In genomic region chr16:55973431-55974255, GRCm38 (mm10) we compare ENCODE assay signal across 8 mouse cellular contexts. TPM values are rescaled to one million over a fixed set of nuclear protein-coding genes. Genes with fewer than 3 reads are reported as not detected.
DNase-seq lines count a peak whose midpoint lies in the region; ATAC-seq and TF ChIP-seq lines count a peak whose summit lies in the region.

Gene Zbtb11 (plus strand): TSS chr16:55973883.

- DNase-seq in G1E (ENCODE audit: low spot score): peak; percentile 79
- DNase-seq in cerebellum, adult 18-20 months: peak; percentile 99 to 100
- DNase-seq in heart, postnatal 36 days: peak; percentile 99
- peak; percentile 99 for DNase-seq in layer of hippocampus, adult 2 months (ENCODE audit: low spot score in 2 of 2)
- peak; percentile 100 for DNase-seq in lung, embryonic 14.5 days
- DNase-seq in thymus, adult 2 months: peak; percentile 99

- TF ChIP-seq CTCF in G1E (IDR thresholded peaks at IDR 0.05; ENCODE audit: low read depth, low read length): no peak
- TF ChIP-seq CTCF in layer of hippocampus, adult 2 months (conservative IDR thresholded peaks at IDR 0.05): peak; percentile 49
- peak; percentile 18 for TF ChIP-seq CTCF in lung, embryonic 14.5 days (IDR thresholded peaks at IDR 0.05; ENCODE audit: low read depth)
- no peak for TF ChIP-seq CTCF in olfactory bulb, adult 2 months (IDR thresholded peaks at IDR 0.05; ENCODE audit: insufficient read depth, low read depth, low read length)
- peak; percentile 54; the same call in 1 of the 2 replicates for TF ChIP-seq CTCF in thymus, adult 2 months (IDR thresholded peaks at IDR 0.05; ENCODE audit: borderline replicate concordance, control insufficient read depth, extremely low read depth, insufficient read depth, low read length, poor library complexity)

- H3K4me3 ChIP-seq in G1E (ENCODE audit: low read depth, low read length): peak within 1 kb of the TSS; percentile 91
- peak within 1 kb of the TSS; percentile 75 for H3K4me3 ChIP-seq in forebrain, embryonic 16.5 days (replicated peaks; ENCODE audit: low read length)
- H3K4me3 ChIP-seq in layer of hippocampus, adult 2 months: peak within 1 kb of the TSS; percentile 77
- H3K4me3 ChIP-seq in lung, embryonic 14.5 days (ENCODE audit: low read depth, low read length): peak within 1 kb of the TSS; percentile 99
- H3K4me3 ChIP-seq in olfactory bulb, adult 2 months (ENCODE audit: insufficient read depth, low read depth, low read length): peak within 1 kb of the TSS; percentile 93
- H3K4me3 ChIP-seq in thymus, adult 2 months (ENCODE audit: control insufficient read depth, insufficient read depth, low read length): peak within 1 kb of the TSS; percentile 87

- H3K4me2 ChIP-seq in forebrain, embryonic 16.5 days (ENCODE audit: low read length): peak within 1 kb of the TSS; percentile 93
- peak within 1 kb of the TSS; percentile 83 for H3K4me2 ChIP-seq in lung, embryonic 14.5 days

- TF ChIP-seq POLR2A in olfactory bulb, adult 2 months (IDR thresholded peaks at IDR 0.05; ENCODE audit: insufficient read depth, low read depth, low read length): peak; percentile 84
- peak; percentile 83 for TF ChIP-seq POLR2A in thymus, adult 2 months (IDR thresholded peaks at IDR 0.05; ENCODE audit: control insufficient read depth, extremely low read depth, insufficient read depth, low read length, poor library complexity)

- H3K27ac ChIP-seq in forebrain, embryonic 16.5 days (ENCODE audit: low read length): peak within 1 kb of the TSS; percentile 85
- peak within 1 kb of the TSS; percentile 95 for H3K27ac ChIP-seq in layer of hippocampus, adult 2 months
- H3K27ac ChIP-seq in lung, embryonic 14.5 days (ENCODE audit: low read depth): peak within 1 kb of the TSS; percentile 89
- H3K27ac ChIP-seq in olfactory bulb, adult 2 months (ENCODE audit: insufficient read depth, low read depth, low read length): peak within 1 kb of the TSS; percentile 76
- peak within 1 kb of the TSS; percentile 68 for H3K27ac ChIP-seq in thymus, adult 2 months (ENCODE audit: control insufficient read depth, insufficient read depth, low read length)

- ATAC-seq in G1E (ENCODE audit: extremely low read depth, insufficient number of reproducible peaks, low FRiP score, poor library complexity, severe bottlenecking): peak; percentile 94
- peak; percentile 98 for ATAC-seq in forebrain, embryonic 16.5 days
- ATAC-seq in lung, embryonic 14.5 days (ENCODE audit: insufficient read depth): peak; percentile 97

- no peaks in the 10 kb centered on the region for H3K9me3 ChIP-seq in G1E (replicated peaks)
- no peaks in the 10 kb centered on the region for H3K9me3 ChIP-seq in forebrain, embryonic 16.5 days (ENCODE audit: control insufficient read depth, low read length)
- H3K9me3 ChIP-seq in lung, embryonic 14.5 days (ENCODE audit: low read depth, low read length): no peaks in the 10 kb centered on the region

- under 1% methylated on average over 76 of the region's 86 CpGs for WGBS in forebrain, embryonic 16.5 days
- WGBS in lung, embryonic 14.5 days: under 1% methylated on average over 76 of the region's 86 CpGs
- under 1% methylated on average over 85 of the region's 86 CpGs for WGBS in olfactory bulb, adult 2 months
- WGBS in thymus, adult 2 months: under 1% methylated on average over 85 of the region's 86 CpGs

- peak within 1 kb of the TSS; percentile 80 for H3K9ac ChIP-seq in forebrain, embryonic 16.5 days (replicated peaks; ENCODE audit: low read depth, low read length)
- H3K9ac ChIP-seq in lung, embryonic 14.5 days: peak within 1 kb of the TSS; percentile 91

- H3K27me3 ChIP-seq in G1E (ENCODE audit: insufficient read depth, low read length): no peaks in the 10 kb centered on the region
- no peaks in the 10 kb centered on the region for H3K27me3 ChIP-seq in forebrain, embryonic 16.5 days (replicated peaks; ENCODE audit: control insufficient read depth, insufficient read depth, low read length)
- H3K27me3 ChIP-seq in lung, embryonic 14.5 days (ENCODE audit: insufficient read depth, low read length): no peaks in the 10 kb centered on the region
- H3K27me3 ChIP-seq in thymus, adult 2 months (ENCODE audit: control insufficient read depth, insufficient read depth, low read length): no peaks in the 10 kb centered on the region

- intact Hi-C loops in heart, postnatal 36 days (cut with DNase I): loop anchor here (2.0 to 5.0 kb wide), 3 partner anchors 55 to 151 kb away; partner anchors contain the start of gene Pcnp

- peaks cover 62% of the 10 kb centered on the region for H3K4me1 ChIP-seq in G1E (ENCODE audit: insufficient read depth, low read depth, low read length)
- H3K4me1 ChIP-seq in forebrain, embryonic 16.5 days (replicated peaks; ENCODE audit: control insufficient read depth, insufficient read depth, low read length): peaks cover 20% of the 10 kb centered on the region
- H3K4me1 ChIP-seq in lung, embryonic 14.5 days (ENCODE audit: insufficient read depth): peaks cover 6% of the 10 kb centered on the region; the same call in 1 of the 2 replicates
- peaks cover 4% of the 10 kb centered on the region; the same call in 1 of the 2 replicates for H3K4me1 ChIP-seq in olfactory bulb, adult 2 months (ENCODE audit: control insufficient read depth, insufficient read depth, low read length)
- peaks cover 4% of the 10 kb centered on the region; the same call in 1 of the 2 replicates for H3K4me1 ChIP-seq in thymus, adult 2 months (replicated peaks; ENCODE audit: control insufficient read depth, insufficient read depth, low read length)

- H3K36me3 ChIP-seq in G1E (replicated peaks): peaks cover 55% of the 10 kb centered on the region
- H3K36me3 ChIP-seq in forebrain, embryonic 16.5 days (ENCODE audit: control insufficient read depth, insufficient read depth): peaks cover 19% of the 10 kb centered on the region
- H3K36me3 ChIP-seq in lung, embryonic 14.5 days (ENCODE audit: insufficient read depth): peaks cover 46% of the 10 kb centered on the region
- H3K36me3 ChIP-seq in thymus, adult 2 months (ENCODE audit: control insufficient read depth, insufficient read depth, low read length): peaks cover 34% of the 10 kb centered on the region

RNA-seq across cellular contexts. Expression of gene Zbtb11, which starts in this region (rescaled TPM):
- 37.0 and 37.6 TPM in 2 replicates for total RNA-seq in G1E (2014; fragmentation: Nextera tagmentation)
- 35.1 and 42.3 TPM in 2 replicates for total RNA-seq in G1E (2017)
- polyA plus RNA-seq in G1E (2012): 6.8 TPM in 2 replicates
- 22.4 and 25.1 TPM in 2 replicates for polyA plus RNA-seq in forebrain, embryonic 16.5 days (2015; fragmentation: Nextera tagmentation; extraction: Ambion mirVana)
- total RNA-seq in heart, postnatal 36 days (2021): 10 to 100 TPM; 10.5 to 11.2 TPM
- total RNA-seq in layer of hippocampus, adult 2 months (2021): 10 to 100 TPM; 49.6 to 52.3 TPM
- polyA plus RNA-seq in lung, embryonic 14.5 days (2014; fragmentation: Nextera tagmentation; extraction: Ambion mirVana): 21.0 and 22.1 TPM in 2 replicates
- not detected in 2 replicates for polyA plus RNA-seq in olfactory bulb, adult 2 months (2012; ENCODE audit: insufficient read depth, insufficient read length, low replicate concordance, missing spikeins)
- 6.1 and 7.1 TPM in 2 replicates for polyA plus RNA-seq in thymus, adult 2 months (2012; rRNA removed)

Comparison
In these comparisons a context has a peak if more than half of its experiments do, and no peak if none do; other contexts are left out.
1. Peak in every context shown above with its lines: DNase-seq, ATAC-seq, H3K4me3 ChIP-seq and H3K27ac ChIP-seq.
2. CTCF ChIP-seq: peak in layer of hippocampus, adult 2 months (single experiment), lung, embryonic 14.5 days (single experiment) and thymus, adult 2 months (single experiment); none in G1E (single experiment) and olfactory bulb, adult 2 months (single experiment).